Mouse (Mus musculus) bone marrow macrophage, adult 2 months (primary cell): ENCODE data around the gene Prm2.

Experiments
- CTCF ChIP-seq: IDR thresholded peaks from 2 replicates; pipeline ENCODE4 v1.5.1; 2012; ENCODE audit warnings: low read depth, mild to moderate bottlenecking, low read length, moderate library complexity
- POLR2A ChIP-seq: IDR thresholded peaks from 2 replicates; pipeline ENCODE4 v1.6.1; 2012; ENCODE audit warnings: mild to moderate bottlenecking, low read depth, low read length, borderline replicate concordance

DNA sequence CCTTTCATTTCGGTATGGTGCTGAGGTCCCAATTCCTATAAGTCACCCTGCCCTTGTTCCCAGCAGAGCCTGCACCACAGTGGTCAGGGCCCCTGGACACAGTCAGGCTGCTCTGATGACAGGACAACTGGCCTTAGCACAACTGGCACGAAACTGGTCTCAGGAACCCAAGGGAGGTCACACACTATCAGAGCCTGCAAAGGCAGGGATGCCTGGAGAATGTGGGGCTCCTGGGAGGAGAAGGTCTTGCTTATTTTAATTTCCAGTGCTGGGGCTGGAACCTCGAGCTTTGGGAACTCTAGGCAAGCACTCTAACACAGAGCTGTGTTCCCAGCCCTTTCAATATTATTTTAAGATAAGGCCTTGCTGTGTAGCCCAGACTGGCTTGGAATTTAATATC is 24.0 kb upstream of the Prm2 start:
- TF ChIP-seq CTCF (no peak), POLR2A (no peak)
